Mouse (Mus musculus): ENCODE data around the gene Zmym2.

DNA sequence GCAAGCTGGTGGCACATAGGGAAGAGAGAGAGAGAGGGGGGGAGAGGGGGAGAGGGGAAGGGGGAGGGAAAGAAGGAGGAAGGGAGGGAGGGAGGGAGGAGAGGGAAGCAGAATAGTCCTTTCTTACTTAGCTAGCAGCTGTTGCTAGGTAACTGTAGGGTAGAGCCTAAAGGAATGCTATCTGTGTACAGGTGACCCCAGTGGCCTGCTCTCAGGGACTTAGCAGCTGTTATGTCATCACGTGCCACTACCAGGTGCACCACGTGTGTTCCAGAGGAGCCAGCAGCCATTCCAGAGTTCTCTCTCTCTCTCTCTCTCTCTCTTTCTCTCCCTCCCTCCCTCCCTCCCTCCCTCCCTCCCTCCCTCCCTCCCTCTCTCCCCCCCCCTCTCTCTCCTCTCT is 41.9 kb upstream of the Zmym2 start:
- no peak for TF ChIP-seq TCF3 (IDR thresholded peaks at IDR 0.05; ENCODE audit: insufficient read length, low read depth)
- no peak for TF ChIP-seq TCF12 (IDR thresholded peaks at IDR 0.05; ENCODE audit: insufficient read depth, poor library complexity, severe bottlenecking)

Measured in myocyte (in vitro differentiated cells).